Mouse (Mus musculus) liver (tissue): ENCODE measurements around the gene Cox6a1.
"Not testable (repeated sequence)": the region's sequence is repeated elsewhere in the genome, so short reads cannot be mapped to it uniquely, and the experiment has no call there.

ENCODE experiments used
- DNase-seq: peaks from one replicate; pipeline ENCODE4 v3.0.0-alpha.2; 2020; ENCODE audit warnings: mixed read lengths

The Cox6a1 gene

DNA sequence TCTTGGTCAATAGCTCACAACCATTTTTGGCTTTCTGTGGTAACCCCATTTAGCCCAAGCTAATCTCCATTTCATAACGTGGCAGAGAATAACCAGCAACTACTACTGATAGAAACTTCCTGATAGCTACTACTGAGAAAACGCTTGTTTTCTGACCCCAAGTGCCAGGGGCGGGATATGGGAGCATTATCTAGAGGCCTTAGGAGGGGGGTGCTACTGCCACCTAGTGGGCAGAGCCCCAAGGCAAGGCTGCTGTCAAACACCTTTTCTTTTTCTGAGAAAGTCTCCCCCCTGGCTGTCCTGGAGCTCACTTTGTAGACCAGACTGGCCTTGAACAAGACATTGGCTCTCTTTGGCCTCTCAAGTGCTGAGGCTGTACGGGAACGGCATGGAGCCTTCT lies 1.2 kb downstream of the Cox6a1 start:
- DNase-seq, result peak; percentile 91

DNA sequence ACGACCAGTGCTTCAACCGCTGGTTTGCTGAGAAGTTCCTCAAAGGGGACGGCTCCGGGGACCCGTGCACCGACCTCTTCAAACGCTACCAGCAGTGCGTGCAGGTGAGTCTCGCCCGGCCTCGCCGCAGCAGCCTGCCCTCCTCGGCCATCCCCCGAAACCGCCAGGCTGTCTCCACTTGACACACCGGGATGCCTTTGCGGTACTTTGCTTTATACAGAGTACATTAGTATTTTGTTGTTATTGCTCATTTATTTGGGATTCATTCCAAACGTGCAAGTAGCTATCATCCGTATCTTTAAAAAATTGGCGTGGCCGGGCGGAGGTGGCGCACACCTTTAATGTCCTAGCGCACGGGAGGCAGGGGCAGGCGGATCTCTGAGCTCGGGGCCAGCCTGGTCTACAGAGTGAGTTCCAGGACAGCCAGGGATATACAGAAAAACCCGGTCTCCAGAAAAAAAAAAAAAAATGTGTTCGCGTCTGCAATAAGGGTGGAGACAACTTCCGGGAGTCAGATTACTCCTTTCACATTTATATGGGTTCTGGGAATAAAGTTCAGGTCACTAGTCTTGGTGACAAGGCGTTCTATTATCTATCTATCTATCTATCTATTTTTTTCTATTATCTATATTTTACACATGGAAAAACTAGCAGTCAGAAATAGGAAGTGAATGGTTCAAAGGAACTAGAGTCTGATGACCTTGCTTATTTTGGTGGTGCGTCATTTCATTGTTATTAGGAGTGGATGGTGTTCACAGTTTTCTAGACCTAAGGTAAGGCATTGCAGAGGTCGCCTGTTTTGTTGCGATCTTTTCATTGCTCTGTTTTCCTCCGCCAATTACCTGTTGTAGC lies 7.2 kb downstream of the Cox6a1 start:
- DNase-seq, result peak; percentile 22

DNA sequence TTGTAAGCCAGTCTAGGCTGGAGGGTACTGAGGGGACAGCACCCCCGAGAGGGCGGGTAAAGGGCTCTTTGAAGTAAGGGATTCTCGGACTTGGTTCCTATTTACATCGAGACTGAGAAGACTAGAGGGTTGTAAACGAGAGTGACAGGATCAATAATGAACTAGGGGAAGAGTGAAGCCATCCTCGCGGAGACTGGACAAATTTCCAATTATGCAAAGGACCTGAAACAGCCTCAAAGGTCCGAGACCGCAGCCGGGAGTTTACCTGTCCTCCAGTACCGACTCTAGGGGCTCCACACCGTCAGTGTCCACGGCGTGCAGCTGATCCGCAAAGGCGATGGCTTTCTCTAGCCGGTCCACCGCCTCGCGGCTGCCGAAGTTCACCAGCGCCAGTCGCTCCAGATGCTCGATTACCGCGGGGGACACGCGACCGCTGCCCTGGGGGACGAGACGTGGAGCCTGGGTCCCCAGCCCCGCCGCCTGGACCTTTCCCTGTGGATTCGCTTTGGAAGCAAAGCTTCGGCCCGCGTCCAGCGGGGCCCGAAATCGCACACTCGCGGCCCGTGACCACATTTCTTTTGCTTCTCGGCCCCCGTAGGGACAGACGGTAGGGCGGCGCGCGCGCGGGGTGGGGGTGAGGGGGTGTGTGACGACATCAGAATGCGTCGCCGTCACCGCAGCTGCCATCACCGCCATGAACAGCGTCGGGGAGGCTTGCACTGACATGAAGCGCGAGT lies 8.0 kb downstream of the Cox6a1 start, which contains the start of the genes Gatc and Triap1:
Gene Gatc (minus strand): TSS at position 602 of the 737 bp plus-strand sequence.
Gene Triap1 (plus strand): TSS at position 649 of the 737 bp plus-strand sequence.
- DNase-seq, result peak; percentile 91

DNA sequence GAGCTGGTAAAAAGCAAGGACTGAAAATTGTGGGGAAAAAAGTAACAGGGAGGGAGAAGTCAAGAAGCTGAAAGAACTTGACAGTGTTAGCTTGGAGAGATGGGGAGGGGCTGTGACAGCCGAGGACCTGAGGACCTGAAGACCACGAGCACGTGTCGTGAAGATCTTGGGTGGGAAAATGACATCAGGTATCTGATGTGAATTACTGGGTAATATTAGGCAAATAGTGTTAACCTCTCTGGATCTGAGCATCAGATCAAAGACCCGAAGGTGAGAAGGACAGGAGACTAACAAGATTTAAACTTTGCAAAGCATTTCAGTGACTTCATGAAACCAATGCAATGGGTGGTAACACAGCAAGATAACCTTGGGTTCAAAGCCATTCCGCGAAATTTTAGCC lies 8.8 kb downstream of the Cox6a1 start:
- DNase-seq, result no peak

DNA sequence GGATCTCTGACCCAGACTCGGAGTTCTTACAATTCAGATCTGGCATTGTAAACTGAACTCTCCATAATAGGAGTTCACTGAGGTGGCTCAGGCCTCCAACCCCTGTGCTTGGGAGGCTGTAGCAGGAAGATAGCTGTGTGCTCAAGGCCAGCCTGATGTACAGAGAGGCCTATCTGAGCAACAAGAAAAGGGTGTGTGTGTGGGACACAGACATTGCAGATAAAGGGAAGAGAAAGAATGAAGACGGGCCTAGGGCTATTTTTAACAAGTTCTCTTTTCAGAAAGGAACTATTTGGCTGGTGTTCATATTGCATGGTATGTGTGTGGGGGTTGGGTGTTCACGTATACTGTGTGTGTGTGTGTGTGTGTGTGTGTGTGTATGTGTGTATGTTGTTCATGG lies 15.2 kb downstream of the Cox6a1 start:
- peak; percentile 79 for DNase-seq

DNA sequence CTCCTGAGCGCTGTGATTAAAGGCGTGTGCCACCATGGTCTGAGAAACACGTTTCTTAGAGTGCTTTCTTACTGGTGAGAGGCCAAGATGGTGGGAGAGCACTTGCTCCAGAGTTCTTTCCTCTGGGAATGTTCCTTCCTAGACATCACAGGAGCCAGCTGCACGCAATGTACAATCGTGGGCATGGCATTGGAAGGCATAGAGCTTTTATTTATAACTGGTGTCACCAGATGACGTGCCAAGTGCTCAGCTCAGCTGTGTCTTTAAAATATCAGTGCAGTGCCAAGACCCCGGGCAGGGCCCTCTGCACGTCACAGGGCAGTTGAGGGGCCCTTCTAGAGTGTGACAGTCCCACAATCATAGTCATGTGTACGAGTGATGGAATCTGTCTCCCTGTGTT lies 17.8 kb downstream of the Cox6a1 start:
- DNase-seq, result no peak

DNA sequence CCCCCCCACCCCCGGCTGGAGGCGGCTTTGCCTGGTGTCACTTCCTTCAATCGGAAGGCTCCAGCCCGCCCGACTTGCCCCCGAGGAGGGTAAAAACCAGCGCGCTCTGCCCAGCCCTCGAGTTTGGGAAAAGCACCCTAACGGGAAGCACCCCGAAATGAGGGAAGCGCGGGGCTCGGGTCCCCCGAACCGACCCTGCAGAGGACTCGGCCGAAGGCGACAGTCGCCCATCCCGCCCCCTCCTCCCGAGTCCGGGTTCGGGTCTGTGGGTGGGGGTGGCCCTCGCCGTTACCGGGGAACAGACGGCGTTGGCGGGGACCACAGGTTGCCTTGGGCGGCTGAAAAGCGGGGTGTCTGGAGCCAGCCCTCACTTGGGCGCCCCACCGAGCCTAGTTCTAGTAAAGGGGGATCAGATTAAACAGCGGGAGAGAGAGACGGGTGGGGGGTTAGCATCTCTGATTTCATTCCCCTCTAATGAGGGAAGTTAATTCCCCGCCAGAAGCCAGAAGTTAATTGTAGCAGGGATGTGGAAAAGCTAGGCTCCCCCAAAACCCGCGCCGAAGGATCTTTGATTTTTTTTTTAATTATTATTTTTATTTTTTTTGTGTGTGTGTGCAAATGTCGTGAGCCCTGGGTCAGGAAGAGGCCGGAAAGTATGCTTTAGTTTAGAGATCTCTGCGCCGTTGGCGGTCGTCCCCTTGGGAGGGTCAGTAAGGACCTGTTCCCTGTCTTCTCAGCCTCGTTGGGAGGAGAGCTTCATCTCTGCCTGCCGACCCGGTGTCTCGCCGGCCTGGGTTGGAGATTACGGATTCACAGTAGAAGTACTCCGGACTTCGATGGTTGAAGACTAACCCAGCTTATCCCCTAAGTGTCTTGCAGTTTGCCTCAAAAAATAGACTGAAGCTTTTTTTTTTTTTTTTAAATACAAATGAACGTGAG lies 20.9 kb downstream of the Cox6a1 start:
- DNase-seq, result peak; percentile 63

DNA sequence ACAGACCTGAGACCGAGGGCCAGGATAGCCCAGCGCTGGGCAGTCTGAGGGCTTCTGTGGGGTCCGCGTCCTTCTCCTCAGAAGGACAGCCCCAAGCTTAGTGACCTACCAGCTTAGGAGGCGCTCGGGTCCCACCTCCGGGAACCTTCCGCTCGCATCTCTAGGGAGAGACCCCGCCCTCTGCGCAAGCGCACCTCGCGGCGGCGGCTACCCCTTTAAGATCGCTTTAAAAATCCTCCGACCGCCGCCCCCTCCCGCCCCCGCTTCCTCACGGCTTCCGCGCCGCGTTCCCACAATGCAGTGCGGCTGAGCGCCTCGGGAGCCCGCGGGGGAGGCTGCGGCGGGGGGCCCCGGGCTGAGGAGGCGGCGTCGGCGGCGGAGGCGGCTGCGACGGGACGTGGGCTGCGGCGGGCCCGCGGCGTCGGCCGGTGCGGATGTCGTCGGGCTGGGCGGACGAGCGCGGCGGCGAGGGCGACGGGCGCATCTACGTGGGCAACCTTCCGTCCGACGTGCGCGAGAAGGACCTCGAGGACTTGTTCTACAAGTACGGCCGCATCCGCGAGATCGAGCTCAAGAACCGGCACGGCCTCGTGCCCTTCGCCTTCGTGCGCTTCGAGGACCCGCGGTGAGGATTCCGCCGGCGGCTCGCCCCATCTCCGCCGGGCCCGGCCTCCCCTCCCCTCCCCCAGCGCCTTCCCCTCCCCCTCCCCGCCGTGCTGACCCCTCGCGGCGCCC lies 21.7 kb downstream of the Cox6a1 start, which contains the start of gene Srsf9:
Gene Srsf9 (plus strand): TSS at position 303 of the 735 bp plus-strand sequence.
- peak; percentile 97 for DNase-seq

DNA sequence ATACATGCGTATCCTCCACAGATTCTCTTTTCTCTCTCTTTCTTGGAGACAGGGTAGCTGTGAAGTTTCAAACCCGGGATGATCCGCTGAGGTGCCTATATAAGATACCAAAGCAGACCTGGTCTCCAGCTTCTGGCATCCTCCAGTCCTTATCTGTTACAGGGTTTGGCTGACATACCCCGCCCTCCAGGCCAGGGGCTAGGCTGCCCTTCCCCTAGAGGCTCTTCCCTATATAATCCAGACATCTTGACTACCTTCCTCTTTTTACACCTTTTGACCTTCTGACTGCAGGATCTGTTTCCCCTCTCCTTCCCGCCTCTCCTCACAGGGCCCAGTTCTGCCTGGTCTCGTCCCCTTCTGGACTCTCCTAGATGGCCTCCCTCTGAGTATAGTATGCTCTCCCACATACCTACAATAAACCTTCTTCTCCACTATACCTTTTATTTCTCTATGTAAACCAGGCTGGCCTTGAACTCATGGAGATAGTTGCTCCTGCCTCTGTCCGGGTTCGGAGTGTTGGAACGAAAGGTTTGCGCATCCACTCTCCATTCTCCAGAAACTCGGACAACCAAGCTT lies 22.4 kb downstream of the Cox6a1 start:
- peak; percentile 85 for DNase-seq

DNA sequence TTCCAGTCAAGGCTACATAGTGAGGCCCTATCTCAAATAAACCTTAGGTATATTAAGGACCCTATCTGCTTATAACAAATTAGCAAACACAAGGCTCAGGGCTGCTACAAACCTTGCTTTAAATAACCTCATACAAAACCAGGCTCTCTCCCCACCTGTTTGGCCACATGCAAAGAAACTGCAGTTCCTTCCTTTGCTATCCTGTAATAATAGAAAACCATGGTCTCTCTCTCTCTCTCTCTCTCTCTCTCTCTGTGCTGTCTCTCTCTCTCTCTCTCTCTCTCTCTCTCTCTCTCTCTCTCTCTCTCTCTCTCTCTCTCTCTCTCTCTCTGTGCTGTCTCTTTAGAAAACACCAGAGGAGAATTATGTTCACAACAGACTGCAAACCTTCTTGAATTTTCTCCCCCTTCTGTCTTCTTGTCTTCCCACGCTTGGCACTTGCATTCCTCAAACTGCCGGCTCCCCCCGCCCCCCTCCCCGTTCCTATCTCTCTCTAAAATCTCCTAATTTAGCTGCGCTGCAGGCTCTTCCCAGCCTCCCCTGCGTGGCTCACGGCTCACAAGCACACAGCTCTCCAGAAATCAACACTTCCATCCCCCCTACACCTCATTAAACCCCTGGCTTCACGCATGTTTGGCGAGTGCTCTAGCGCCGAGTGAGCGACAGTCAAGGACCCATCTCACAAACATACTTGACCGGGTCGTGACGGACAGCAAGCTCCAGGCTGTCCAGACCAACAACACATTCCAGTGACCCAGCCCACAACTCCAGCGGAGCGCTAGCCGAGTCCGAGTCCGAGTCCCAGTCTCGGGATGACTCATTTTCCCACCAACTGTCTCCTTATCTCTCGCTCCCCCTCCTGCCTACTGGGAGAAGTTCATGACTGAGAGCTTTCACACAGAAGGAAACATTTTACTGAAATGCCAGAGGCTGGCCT lies 29.5 kb downstream of the Cox6a1 start:
- DNase-seq, result peak; percentile 75

DNA sequence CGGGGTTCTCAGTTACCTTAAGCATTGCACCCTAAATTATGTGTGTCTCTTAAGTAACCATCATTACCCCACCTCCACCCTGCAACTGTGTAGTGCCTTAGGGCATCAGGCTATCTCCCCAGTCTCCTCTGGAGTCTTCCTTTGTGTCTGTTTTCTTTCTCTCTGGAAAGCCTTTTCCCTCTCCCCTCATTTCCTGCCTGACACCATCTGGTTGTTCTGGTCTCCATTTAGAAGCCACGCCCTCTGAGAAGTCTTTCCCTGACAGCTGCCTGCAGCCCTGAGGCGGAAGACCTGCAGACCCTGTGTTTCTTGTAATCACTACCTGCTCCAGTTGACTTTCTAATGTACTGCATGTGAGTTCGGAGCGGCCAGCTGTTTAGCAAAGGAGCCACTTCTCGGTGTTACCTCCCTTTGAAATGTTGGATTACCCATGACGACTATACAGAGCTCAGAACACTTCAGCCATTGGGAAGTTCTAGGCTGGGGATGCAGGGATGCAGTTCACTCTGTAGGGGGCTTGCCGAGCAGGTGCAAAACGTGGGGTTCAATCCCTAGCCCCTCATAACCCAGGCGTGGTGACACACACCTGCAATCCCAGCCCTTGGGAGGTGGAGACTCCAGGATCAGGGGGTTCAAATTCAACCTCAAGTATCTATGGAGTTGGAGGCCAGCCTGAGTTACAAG lies 31.0 kb downstream of the Cox6a1 start:
- DNase-seq, result peak; percentile 28

DNA sequence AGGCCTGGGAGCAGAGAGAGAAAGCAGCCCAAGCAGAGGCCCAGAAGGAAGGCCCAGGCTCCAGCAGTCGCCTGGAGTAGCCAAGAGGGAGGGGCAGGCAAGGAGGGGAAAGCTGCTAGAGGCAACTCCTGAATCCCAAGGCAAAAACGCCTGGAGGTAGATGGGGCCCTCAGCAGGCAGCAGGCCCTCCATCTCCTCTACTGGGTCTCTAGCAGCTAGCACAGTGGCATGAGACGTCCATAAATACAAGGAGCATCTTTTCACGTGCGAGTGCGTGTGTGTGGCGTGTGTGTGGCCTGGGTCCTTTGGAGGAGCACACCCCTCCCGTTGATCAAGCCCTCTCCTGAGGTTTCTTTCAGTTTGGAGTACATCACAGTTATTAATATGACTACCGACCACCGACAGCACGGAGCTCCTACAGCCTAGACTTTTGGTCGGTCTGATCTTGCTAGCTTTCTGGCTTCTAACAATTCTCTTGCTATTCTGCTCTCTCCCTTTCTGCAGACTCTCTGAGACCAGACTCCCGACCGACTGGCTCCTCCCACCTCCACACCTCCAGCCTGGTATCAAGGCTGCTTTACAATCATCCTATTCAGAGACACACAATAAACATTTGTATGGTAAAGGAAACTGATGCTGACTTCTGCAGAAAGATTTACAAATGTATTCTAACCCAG lies 31.7 kb downstream of the Cox6a1 start:
- no peak for DNase-seq

DNA sequence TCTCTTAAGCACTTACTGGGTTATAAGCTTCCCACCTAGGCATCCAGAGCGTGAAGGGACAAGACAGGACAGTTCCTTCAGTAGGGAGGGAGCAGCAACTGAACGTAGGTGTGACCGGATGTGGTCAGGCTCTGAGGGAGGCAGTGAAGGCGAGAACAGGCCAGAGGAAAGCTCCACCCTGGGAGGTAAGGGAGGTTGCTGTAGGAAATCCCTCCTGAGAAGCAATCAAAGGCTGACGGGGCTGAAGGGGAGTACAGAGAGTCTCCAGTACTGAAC lies 35.2 kb downstream of the Cox6a1 start:
- DNase-seq, result peak; percentile 29

DNA sequence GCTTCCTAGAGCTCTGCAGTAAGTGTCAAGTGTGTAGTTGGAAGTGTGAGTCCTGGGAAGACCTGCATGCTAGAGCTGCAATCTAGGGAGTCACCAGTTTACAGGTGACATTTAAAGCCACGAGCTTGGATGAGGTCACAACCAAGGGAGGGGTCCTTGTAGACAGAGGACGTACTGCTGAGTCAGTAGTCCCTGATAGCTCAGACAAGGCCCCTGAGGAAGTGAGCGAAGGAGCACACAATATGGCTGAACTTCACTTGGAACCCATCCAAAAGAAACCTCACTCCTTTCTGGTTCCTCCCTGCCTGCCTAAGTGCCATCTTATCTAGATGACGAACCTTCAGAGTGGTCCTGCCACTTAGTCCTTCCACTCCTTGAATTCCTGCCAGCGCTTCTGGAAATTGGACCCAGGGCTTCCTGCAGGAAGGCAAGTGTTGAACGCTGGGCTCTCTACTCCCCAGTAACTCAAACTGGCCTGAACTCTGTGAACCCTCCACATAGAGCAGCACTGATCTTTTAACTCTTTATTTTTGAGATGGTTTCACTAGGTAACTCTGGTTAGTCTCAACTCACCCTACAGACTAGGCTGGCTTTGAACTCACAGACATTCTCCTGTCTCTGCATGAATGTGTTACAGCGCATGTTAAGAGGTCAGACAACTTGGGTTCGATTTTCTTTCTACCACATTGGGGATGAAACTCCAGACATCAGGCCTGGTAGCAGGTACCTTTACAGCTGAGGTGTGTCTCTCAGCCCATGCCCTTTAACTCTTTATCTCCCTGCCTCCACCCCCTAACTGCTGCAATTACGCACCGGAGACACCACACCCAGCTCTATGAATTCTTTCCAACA lies 35.7 kb downstream of the Cox6a1 start:
- DNase-seq, result peak; percentile 46

DNA sequence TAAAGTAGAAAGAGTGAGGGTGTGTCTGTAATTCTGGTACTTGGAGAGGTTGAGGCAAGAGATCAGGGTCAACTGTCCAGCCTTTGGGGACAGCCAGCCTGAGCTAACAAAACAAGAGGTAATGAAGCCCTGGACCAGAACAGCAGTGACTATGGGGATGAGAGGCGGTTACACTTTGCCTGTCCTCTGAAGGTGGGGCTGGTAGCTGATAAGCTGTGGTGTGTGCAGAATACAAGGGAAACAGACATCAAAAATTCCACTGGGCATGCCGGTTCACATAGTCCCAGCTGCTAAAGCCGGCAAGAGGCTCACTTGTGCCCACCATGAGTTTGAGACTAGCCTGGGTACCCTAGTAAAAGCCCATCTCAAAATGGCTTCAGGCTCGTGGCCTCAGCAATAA lies 36.4 kb downstream of the Cox6a1 start:
- DNase-seq, result peak; percentile 55

DNA sequence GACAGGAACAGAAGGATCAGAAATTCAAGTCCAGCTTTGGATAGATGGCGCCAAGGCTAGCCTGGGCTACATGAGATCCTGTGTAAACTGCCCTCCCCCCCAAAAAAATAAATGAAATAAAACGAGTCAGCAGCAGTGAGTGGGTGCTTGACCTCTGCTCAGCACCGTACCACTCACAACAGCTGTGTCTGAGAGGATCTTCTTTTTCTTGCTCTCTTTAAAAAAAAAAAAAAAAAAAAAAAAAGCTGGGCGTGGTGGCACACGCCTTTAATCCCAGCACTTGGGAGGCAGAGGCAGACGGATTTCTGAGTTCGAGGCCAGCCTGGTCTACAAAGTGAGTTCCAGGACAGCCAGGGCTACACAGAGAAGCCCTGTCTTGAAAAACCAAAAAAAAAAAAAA lies 46.6 kb downstream of the Cox6a1 start:
- DNase-seq, result not testable (repeated sequence)

DNA sequence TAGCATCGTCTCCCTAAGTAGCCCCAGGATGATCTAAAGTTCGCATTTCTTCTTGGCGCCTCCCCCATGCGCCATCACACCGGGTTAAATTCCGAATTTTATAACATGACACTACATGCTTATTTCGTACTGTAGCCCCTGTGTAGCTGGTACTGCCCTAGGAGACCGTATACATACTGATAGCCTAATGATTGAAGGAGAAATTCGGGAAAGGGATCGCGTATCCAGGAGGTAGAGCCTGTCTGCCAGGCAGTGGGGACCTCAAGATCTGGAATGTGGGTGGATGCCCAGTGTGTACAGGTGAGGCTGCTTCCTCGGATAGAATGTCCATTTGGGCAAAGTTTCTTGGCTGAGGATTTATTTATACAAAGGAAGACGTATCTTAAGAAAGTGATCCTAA lies 47.2 kb downstream of the Cox6a1 start:
- DNase-seq, result no peak
